Mouse (Mus musculus) heart, postnatal 14 days (tissue): Measurements from ENCODE around the gene Gm2310. TPM values are rescaled to one million over a fixed set of nuclear protein-coding genes. Genes with fewer than 3 reads are reported as not detected.
A peak's percentile ranks its signal among the peaks of the same experiment; 100 is the strongest.
"Not testable (repeated sequence)": the region's sequence is repeated elsewhere in the genome, so short reads cannot be mapped to it uniquely, and the experiment has no call there.

Experiments used
- DNase-seq, 2 experiments: peaks; one replicate each; pipeline ENCODE4 v3.0.0; 2021 to 2022
- intact Hi-C: fragments of 180-260 bp; cut with DNase I; formaldehyde crosslinking; loops from one replicate; pipeline ENCODE4 v1.15.1; 2025
- long read RNA-seq, 2 experiments: library from polyadenylated mRNA; stranded (forward); transcript quantifications; one replicate each; pipeline ENCODE4 v2.0.0; 2021
- total RNA-seq, 2 experiments: library from RNA; stranded (reverse); gene quantifications; 2 replicates each; pipeline ENCODE4 v1.2.3; 2021

Gene Gm2310
- total RNA-seq, result not detected
- long read RNA-seq, experiment 1, result 0 reads
- long read RNA-seq, experiment 2, result 0 reads

- DNase-seq, intact Hi-C loops: not testable (repeated sequence)
Observed at GRCm38 (mm10) chr15:8519853-8520252, at the start of gene Gm2310. Gene Gm2310 (minus strand): TSS chr15:8519953.

- peak; percentile 85 to 86 for DNase-seq
- intact Hi-C loops, result no loop called here
Observed at GRCm38 (mm10) chr15:8568645-8569528, 49.1 kb upstream of the Gm2310 start.

GRCm38 (mm10) chr15:8568286-8568644 is 48.5 kb upstream of the Gm2310 start:
- intact Hi-C loops, result no loop called here
- no peak for DNase-seq

GRCm38 (mm10) chr15:8565416-8565815 is 45.7 kb upstream of the Gm2310 start:
- intact Hi-C loops, result no loop called here
- DNase-seq, result no peak

- intact Hi-C loops, result no loop called here
- DNase-seq, result no peak
Observed at GRCm38 (mm10) chr15:8564331-8564730, 44.6 kb upstream of the Gm2310 start.

GRCm38 (mm10) chr15:8563423-8564194 is 43.9 kb upstream of the Gm2310 start:
- intact Hi-C loops, result no loop called here

GRCm38 (mm10) chr15:8562776-8563175 is 43.0 kb upstream of the Gm2310 start:
- DNase-seq, result no peak
- intact Hi-C loops, result no loop called here

More at GRCm38 (mm10) chr15:8563423-8564194, 43.9 kb upstream of the Gm2310 start:
- DNase-seq, result no peak

- intact Hi-C loops, result no loop called here
- no peak for DNase-seq
Observed at GRCm38 (mm10) chr15:8531201-8531600, 11.4 kb upstream of the Gm2310 start.

GRCm38 (mm10) chr15:8512957-8513356 is 6.8 kb downstream of the Gm2310 start:
- intact Hi-C loops, result no loop called here
- DNase-seq, result no peak

GRCm38 (mm10) chr15:8511861-8512260 is 7.9 kb downstream of the Gm2310 start:
- DNase-seq, result peak; percentile 22 to 35
- intact Hi-C loops, result no loop called here

- intact Hi-C loops, result no loop called here
- DNase-seq, result no peak
Observed at GRCm38 (mm10) chr15:8502431-8502830, 17.3 kb downstream of the Gm2310 start.

- intact Hi-C loops, result no loop called here
Observed at GRCm38 (mm10) chr15:8485261-8485660, 34.5 kb downstream of the Gm2310 start.

GRCm38 (mm10) chr15:8469006-8469575 is 50.7 kb downstream of the Gm2310 start:
- no peak for DNase-seq
- intact Hi-C loops, result no loop called here

More at GRCm38 (mm10) chr15:8485261-8485660, 34.5 kb downstream of the Gm2310 start:
- DNase-seq, result no peak

Other genes starting within 250 kb of the Gm2310 start
- 10 to 100 TPM; 32.6 to 32.7 TPM for gene Nipbl, start 75.5 kb downstream of the Gm2310 start, total RNA-seq
- gene Slc1a3, start 190.8 kb upstream of the Gm2310 start, total RNA-seq, result 1 to 10 TPM; 1.9 to 3.2 TPM